ENCODE assay signal across 13 mouse cellular contexts in genomic region chr17:86379405-86380137, GRCm38 (mm10).
DNase-seq lines count a peak whose midpoint lies in the region; ATAC-seq and TF ChIP-seq lines count a peak whose summit lies in the region.
"Had no signal": no experiment of that assay in that cellular context is flagged by ENCODE, and none has a peak within 500 bp of the region (broad histone marks: within the 10 kb centered on the region; RNA-seq: fewer than 3 reads in every experiment).

No protein-coding gene starts in this region.

- peak overlapping the region; percentile 26; the same call in 1 of the 2 replicates for H3K9ac ChIP-seq in heart, embryonic 13.5 days
- peak overlapping the region; percentile 4; the same call in 1 of the 2 replicates for H3K9ac ChIP-seq in hindbrain, embryonic 16.5 days (ENCODE audit: low read depth, low read length)
- no peak overlapping the region for H3K9ac ChIP-seq in liver, postnatal 0 days (replicated peaks)
- H3K9ac ChIP-seq: liver, embryonic 14.5 days had no signal

- H3K9me3 ChIP-seq in heart, embryonic 13.5 days = no peaks in the 10 kb centered on the region
- H3K9me3 ChIP-seq in hindbrain, embryonic 16.5 days (ENCODE audit: control insufficient read depth, low read length) = no peaks in the 10 kb centered on the region
- no peaks in the 10 kb centered on the region for H3K9me3 ChIP-seq in liver, postnatal 0 days (ENCODE audit: low read length)

- H3K27me3 ChIP-seq in heart, embryonic 13.5 days (replicated peaks) = no peaks in the 10 kb centered on the region
- no peaks in the 10 kb centered on the region for H3K27me3 ChIP-seq in hindbrain, embryonic 16.5 days (replicated peaks; ENCODE audit: control insufficient read depth, insufficient read depth, low read length)
- H3K27me3 ChIP-seq in liver, postnatal 0 days (ENCODE audit: insufficient read depth, low read length) = no peaks in the 10 kb centered on the region

- TF ChIP-seq CTCF in liver, postnatal 0 days (IDR thresholded peaks at IDR 0.05; ENCODE audit: low read depth) = no peak

- ATAC-seq in heart, embryonic 13.5 days (ENCODE audit: extremely low read depth, insufficient number of reproducible peaks, low FRiP score, low TSS enrichment) = no peak
- no peak; the same call in 1 of the 2 replicates for ATAC-seq in hindbrain, embryonic 16.5 days
- no peak for ATAC-seq in liver, postnatal 0 days

- H3K36me3 ChIP-seq in heart, embryonic 13.5 days = no peaks in the 10 kb centered on the region
- no peaks in the 10 kb centered on the region for H3K36me3 ChIP-seq in hindbrain, embryonic 16.5 days (ENCODE audit: control insufficient read depth, insufficient read depth, low read length)
- H3K36me3 ChIP-seq in liver, postnatal 0 days (replicated peaks; ENCODE audit: insufficient read depth, low read length) = no peaks in the 10 kb centered on the region

- TF ChIP-seq EP300 in liver, postnatal 0 days (IDR thresholded peaks at IDR 0.05; ENCODE audit: low read depth) = no peak

- no peak overlapping the region for H3K27ac ChIP-seq in heart, embryonic 13.5 days (replicated peaks)
- peak overlapping the region; percentile 40 for H3K27ac ChIP-seq in hindbrain, embryonic 16.5 days (ENCODE audit: low read depth, low read length)
- no peak overlapping the region for H3K27ac ChIP-seq in liver, postnatal 0 days (ENCODE audit: low read depth)
- H3K27ac ChIP-seq: liver, embryonic 14.5 days had no signal

- peaks cover 53% of the 10 kb centered on the region for H3K4me1 ChIP-seq in heart, embryonic 13.5 days
- H3K4me1 ChIP-seq in hindbrain, embryonic 16.5 days (ENCODE audit: control insufficient read depth, insufficient read depth, low read depth, low read length) = peaks cover 8% of the 10 kb centered on the region
- H3K4me1 ChIP-seq in liver, postnatal 0 days (ENCODE audit: insufficient read depth) = peaks cover 11% of the 10 kb centered on the region

- no peak overlapping the region for H3K4me3 ChIP-seq in heart, embryonic 13.5 days
- no peak overlapping the region for H3K4me3 ChIP-seq in hindbrain, embryonic 16.5 days (ENCODE audit: low read length)
- no peak overlapping the region for H3K4me3 ChIP-seq in liver, postnatal 0 days (ENCODE audit: low read depth, low read length)
- H3K4me3 ChIP-seq: megakaryocyte, embryonic 14.5 days had no signal

- DNase-seq in heart, adult 18-20 months = no peak
- peak; percentile 41 for DNase-seq in right cerebral cortex, postnatal 25 days
- no peak for DNase-seq in right cerebral cortex, adult 2 months (ENCODE audit: low spot score in 2 of 2)
- peak; percentile 19 for DNase-seq in yolk sac, embryonic 10.5 days (ENCODE audit: low spot score)
- DNase-seq in liver, postnatal 0 days = no peak
- no peak for DNase-seq in right cerebral cortex, adult 18-20 months
- DNase-seq: cerebellum, adult 8-10 months; right cerebral cortex, postnatal 14 days; thymus, adult 2 months had no signal

- H3K4me2 ChIP-seq in heart, embryonic 13.5 days = peak overlapping the region; percentile 12; the same call in 1 of the 2 replicates
- no peak overlapping the region for H3K4me2 ChIP-seq in hindbrain, embryonic 16.5 days (ENCODE audit: low read length)
- no peak overlapping the region for H3K4me2 ChIP-seq in liver, postnatal 0 days (ENCODE audit: low read depth, low read length)

- 28% methylated on average over 17 of the region's 17 CpGs for WGBS in heart, embryonic 13.5 days
- WGBS in hindbrain, embryonic 16.5 days = 17% methylated on average over 17 of the region's 17 CpGs
- WGBS in liver, postnatal 0 days (ENCODE audit: insufficient replicate concordance) = 54% methylated on average over 17 of the region's 17 CpGs

Comparison
In these comparisons a context has a peak if more than half of its experiments do, and no peak if none do; other contexts are left out.
1. DNase-seq: peak in right cerebral cortex, postnatal 25 days (single experiment) and yolk sac, embryonic 10.5 days (single experiment); none in heart, adult 18-20 months (0 of 2), right cerebral cortex, adult 2 months (0 of 2), liver, postnatal 0 days (single experiment) and right cerebral cortex, adult 18-20 months (single experiment).